In the genomic region with DNA sequence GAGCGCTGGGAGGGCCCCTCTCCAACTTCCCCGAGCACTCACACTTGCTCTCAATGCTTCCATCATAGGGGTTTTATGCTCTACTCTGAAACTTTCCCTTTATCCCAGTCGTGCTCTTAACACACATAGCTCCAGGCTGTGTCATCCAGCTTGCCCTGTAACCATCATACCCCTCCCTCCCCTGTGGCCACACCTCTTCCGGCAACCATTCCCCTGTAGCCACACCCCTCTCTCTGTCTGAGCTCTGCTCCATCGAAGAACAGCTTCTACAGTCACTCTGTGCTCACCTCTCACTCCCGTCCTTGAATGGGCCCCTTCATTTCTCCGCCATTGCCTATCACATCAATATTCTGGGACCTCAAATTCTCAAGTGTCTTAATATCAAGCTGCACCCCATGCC, we compare ENCODE assay signal across 11 mouse cellular contexts.
DNase-seq lines count a peak whose midpoint lies in the region; ATAC-seq and TF ChIP-seq lines count a peak whose summit lies in the region.
"Had no signal": no experiment of that assay in that cellular context is flagged by ENCODE, and none has a peak within 500 bp of the region (broad histone marks: within the 10 kb centered on the region; RNA-seq: fewer than 3 reads in every experiment).

No protein-coding gene starts in this region.

- DNase-seq in heart, postnatal 14 days: no peak
- DNase-seq in midbrain, postnatal 0 days (ENCODE audit: low spot score): no peak
- peak; percentile 60 for DNase-seq in stomach, postnatal 0 days (ENCODE audit: low spot score)
- DNase-seq in embryo, embryonic 10.5 days (ENCODE audit: low spot score): no peak
- no peak for DNase-seq in gastrocnemius, adult 2 months
- DNase-seq: cerebellum, postnatal 14 days had no signal

- H3K4me1 ChIP-seq in heart, embryonic 15.5 days (replicated peaks): peaks cover 49% of the 10 kb centered on the region
- H3K4me1 ChIP-seq in midbrain, embryonic 13.5 days (replicated peaks): peaks cover 50% of the 10 kb centered on the region
- no peaks in the 10 kb centered on the region for H3K4me1 ChIP-seq in midbrain, postnatal 0 days (ENCODE audit: insufficient read depth, low read length)
- H3K4me1 ChIP-seq in stomach, postnatal 0 days (replicated peaks; ENCODE audit: control insufficient read depth, insufficient read depth): no peaks in the 10 kb centered on the region

- no peak for TF ChIP-seq CTCF in midbrain, postnatal 0 days (IDR thresholded peaks at IDR 0.05)
- no peak for TF ChIP-seq CTCF in stomach, postnatal 0 days (IDR thresholded peaks at IDR 0.05; ENCODE audit: low read depth)
- TF ChIP-seq CTCF in gastrocnemius, adult 2 months (IDR thresholded peaks at IDR 0.05): no peak

- 47% methylated on average over 7 of the region's 7 CpGs for WGBS in heart, embryonic 15.5 days
- 62% methylated on average over 7 of the region's 7 CpGs for WGBS in midbrain, embryonic 13.5 days
- WGBS in midbrain, postnatal 0 days: 64% methylated on average over 7 of the region's 7 CpGs
- WGBS in stomach, postnatal 0 days: 56% methylated on average over 7 of the region's 7 CpGs

- H3K4me3 ChIP-seq in heart, embryonic 15.5 days: no peak overlapping the region
- no peak overlapping the region for H3K4me3 ChIP-seq in midbrain, embryonic 13.5 days (replicated peaks)
- H3K4me3 ChIP-seq in midbrain, postnatal 0 days (ENCODE audit: low read depth, low read length): no peak overlapping the region
- H3K4me3 ChIP-seq in stomach, postnatal 0 days (ENCODE audit: low read depth, low read length): no peak overlapping the region
- no peak overlapping the region for H3K4me3 ChIP-seq in gastrocnemius, adult 2 months
- H3K4me3 ChIP-seq: megakaryocyte, embryonic 14.5 days had no signal

- no peaks in the 10 kb centered on the region for H3K27me3 ChIP-seq in heart, embryonic 15.5 days
- H3K27me3 ChIP-seq in midbrain, embryonic 13.5 days: no peaks in the 10 kb centered on the region
- H3K27me3 ChIP-seq in midbrain, postnatal 0 days (ENCODE audit: insufficient read depth, low read length): no peaks in the 10 kb centered on the region
- no peaks in the 10 kb centered on the region for H3K27me3 ChIP-seq in stomach, postnatal 0 days (ENCODE audit: control insufficient read depth, insufficient read depth, low read length)
- H3K27me3 ChIP-seq: megakaryocyte, embryonic 14.5 days had no signal

- TF ChIP-seq EP300 in stomach, postnatal 0 days (optimal IDR thresholded peaks at IDR 0.05): no peak

- intact Hi-C loops in heart, postnatal 14 days (cut with DNase I): no loop called here
- intact Hi-C loops in gastrocnemius, adult 2 months (cut with DNase I): no loop called here

- H3K36me3 ChIP-seq in heart, embryonic 15.5 days: no peaks in the 10 kb centered on the region
- no peaks in the 10 kb centered on the region for H3K36me3 ChIP-seq in midbrain, embryonic 13.5 days
- H3K36me3 ChIP-seq in midbrain, postnatal 0 days (ENCODE audit: insufficient read depth, low read length): no peaks in the 10 kb centered on the region
- H3K36me3 ChIP-seq in stomach, postnatal 0 days (ENCODE audit: control insufficient read depth, insufficient read depth, low read length): no peaks in the 10 kb centered on the region

- H3K9ac ChIP-seq in heart, embryonic 15.5 days: no peak overlapping the region
- no peak overlapping the region for H3K9ac ChIP-seq in midbrain, embryonic 13.5 days (replicated peaks)
- no peak overlapping the region for H3K9ac ChIP-seq in midbrain, postnatal 0 days (replicated peaks; ENCODE audit: low read length, poor library complexity, severe bottlenecking)
- H3K9ac ChIP-seq in stomach, postnatal 0 days (ENCODE audit: low read length): no peak overlapping the region

- H3K4me2 ChIP-seq in heart, embryonic 15.5 days: no peak overlapping the region
- H3K4me2 ChIP-seq in midbrain, embryonic 13.5 days (replicated peaks): no peak overlapping the region
- H3K4me2 ChIP-seq in midbrain, postnatal 0 days (ENCODE audit: low read depth, low read length, poor library complexity, severe bottlenecking): no peak overlapping the region
- H3K4me2 ChIP-seq in stomach, postnatal 0 days (replicated peaks; ENCODE audit: low read depth): no peak overlapping the region

- no peaks in the 10 kb centered on the region for H3K9me3 ChIP-seq in heart, embryonic 15.5 days (replicated peaks)
- no peaks in the 10 kb centered on the region for H3K9me3 ChIP-seq in midbrain, embryonic 13.5 days
- no peaks in the 10 kb centered on the region for H3K9me3 ChIP-seq in midbrain, postnatal 0 days (ENCODE audit: low read length)
- H3K9me3 ChIP-seq in stomach, postnatal 0 days (ENCODE audit: control insufficient read depth, low read length): no peaks in the 10 kb centered on the region
- H3K9me3 ChIP-seq: megakaryocyte, embryonic 14.5 days had no signal

- peak overlapping the region; percentile 62; the same call in 1 of the 2 replicates for H3K27ac ChIP-seq in heart, embryonic 15.5 days
- H3K27ac ChIP-seq in midbrain, embryonic 13.5 days: peak overlapping the region; percentile 54
- H3K27ac ChIP-seq in midbrain, postnatal 0 days (ENCODE audit: low read depth, low read length): no peak overlapping the region
- no peak overlapping the region for H3K27ac ChIP-seq in stomach, postnatal 0 days (replicated peaks)
- no peak overlapping the region for H3K27ac ChIP-seq in gastrocnemius, adult 2 months

- no peak for ATAC-seq in heart, embryonic 15.5 days (replicated peaks; ENCODE audit: insufficient number of reproducible peaks, insufficient read depth, low FRiP score, low read depth)
- peak; percentile 51; the same call in 1 of the 2 replicates for ATAC-seq in midbrain, embryonic 13.5 days
- ATAC-seq in midbrain, postnatal 0 days (ENCODE audit: low FRiP score): no peak
- ATAC-seq in activated CD4-positive, CD25-positive, alpha-beta regulatory T cell, adult 4 months: peak; percentile 63
- ATAC-seq in stomach, postnatal 0 days (ENCODE audit: low FRiP score, low TSS enrichment): peak; percentile 80
- ATAC-seq: forebrain, embryonic 16.5 days had no signal

Comparison
In these comparisons a context has a peak if more than half of its experiments do, and no peak if none do; other contexts are left out.
1. ATAC-seq: peak in midbrain, embryonic 13.5 days (single experiment), activated CD4-positive, CD25-positive, alpha-beta regulatory T cell, adult 4 months (single experiment) and stomach, postnatal 0 days (single experiment); none in heart, embryonic 15.5 days (single experiment) and midbrain, postnatal 0 days (single experiment).
2. H3K27ac ChIP-seq: peak in heart, embryonic 15.5 days (single experiment) and midbrain, embryonic 13.5 days (single experiment); none in midbrain, postnatal 0 days (single experiment), stomach, postnatal 0 days (single experiment) and gastrocnemius, adult 2 months (single experiment).